Mouse (Mus musculus): ENCODE results near the gene Vav3. TPM values are rescaled to one million over a fixed set of nuclear protein-coding genes. Genes with fewer than 3 reads are reported as not detected.

The Vav3 gene
- polyA plus RNA-seq, 1 experiment from 2014 or later: 7.0 TPM

DNA sequence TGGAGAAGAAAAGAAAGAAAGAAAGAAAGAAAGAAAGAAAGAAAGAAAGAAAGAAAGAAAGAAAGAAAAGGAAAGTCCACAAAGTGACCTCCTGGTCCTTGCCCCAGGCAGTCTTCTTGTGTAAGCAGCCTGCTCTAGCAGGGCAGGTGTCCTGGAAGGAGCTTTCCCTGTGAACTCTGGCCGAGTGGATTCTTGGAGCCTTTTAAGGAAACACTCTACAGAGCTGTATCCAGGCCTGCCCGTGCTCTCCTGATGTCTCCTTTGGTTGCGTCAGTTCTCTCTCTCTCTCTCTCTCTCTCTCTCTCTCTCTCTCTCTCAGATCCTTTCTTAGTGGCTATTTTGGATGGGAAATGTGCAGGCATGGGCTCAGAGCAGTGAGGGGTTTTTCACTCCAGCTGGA lies 232.4 kb downstream of the Vav3 start:
- no peak overlapping the region for H3K4me2 ChIP-seq
- no peaks in the 10 kb centered on the region for H3K27me3 ChIP-seq (replicated peaks)
- H3K9me3 ChIP-seq (replicated peaks): no peaks in the 10 kb centered on the region
- H3K27ac ChIP-seq: no peak overlapping the region
- no peak overlapping the region for H3K9ac ChIP-seq
- 69% methylated on average over 3 of the region's 3 CpGs for WGBS (ENCODE audit: insufficient replicate concordance)
- no peaks in the 10 kb centered on the region for H3K36me3 ChIP-seq
- no peak for ATAC-seq
- H3K4me3 ChIP-seq: no peak overlapping the region
- H3K4me1 ChIP-seq: peaks cover 8% of the 10 kb centered on the region; the same call in 1 of the 2 replicates

- Histone ChIP-seq H3K9ac (no peak overlapping the region), H3K4me3 (no peak overlapping the region), H3K36me3 (no peaks in the 10 kb centered on the region), H3K27me3 (replicated peaks) (no peaks in the 10 kb centered on the region), H3K4me1 (peaks cover 4% of the 10 kb centered on the region; the same call in 1 of the 2 replicates), H3K9me3 (replicated peaks) (no peaks in the 10 kb centered on the region), H3K4me2 (no peak overlapping the region), H3K27ac (no peak overlapping the region)
- ATAC-seq: no peak
- WGBS (ENCODE audit: insufficient replicate concordance): 73% methylated on average over 10 of the region's 10 CpGs
Measured at GRCm38 (mm10) chr3:109573549-109574146, 233.2 kb downstream of the Vav3 start.

DNA sequence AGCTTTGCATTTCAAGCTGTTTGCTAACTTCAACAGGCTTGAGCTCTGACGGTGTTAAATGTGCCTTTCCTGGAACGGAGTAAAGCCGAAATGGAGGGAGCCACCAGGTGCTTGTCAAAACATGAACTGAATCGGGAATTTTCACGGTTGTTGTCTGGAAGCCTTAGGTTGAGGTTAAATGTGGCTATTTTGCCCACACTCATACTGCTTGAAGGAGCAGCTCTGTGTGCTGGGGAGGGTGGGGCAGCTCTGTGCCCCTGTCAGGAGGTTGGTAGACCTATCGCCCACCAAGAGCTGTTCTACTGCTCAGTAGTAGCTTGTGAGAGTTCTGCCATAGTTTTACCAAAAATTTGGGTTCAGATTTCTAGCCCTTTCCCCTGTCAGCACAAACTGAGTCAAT lies 233.7 kb downstream of the Vav3 start:
- ATAC-seq: no peak
- no peak overlapping the region for H3K4me2 ChIP-seq
- H3K9me3 ChIP-seq (replicated peaks): no peaks in the 10 kb centered on the region
- H3K27me3 ChIP-seq (replicated peaks): no peaks in the 10 kb centered on the region
- WGBS (ENCODE audit: insufficient replicate concordance): 72% methylated on average over 6 of the region's 6 CpGs
- H3K9ac ChIP-seq: no peak overlapping the region
- H3K4me1 ChIP-seq: no peaks in the 10 kb centered on the region
- H3K4me3 ChIP-seq: no peak overlapping the region
- H3K27ac ChIP-seq: no peak overlapping the region
- H3K36me3 ChIP-seq: no peaks in the 10 kb centered on the region

- Histone ChIP-seq H3K9ac (no peak overlapping the region), H3K4me3 (no peak overlapping the region), H3K4me1 (no peaks in the 10 kb centered on the region), H3K4me2 (no peak overlapping the region), H3K36me3 (no peaks in the 10 kb centered on the region), H3K27me3 (replicated peaks) (no peaks in the 10 kb centered on the region), H3K9me3 (replicated peaks) (no peaks in the 10 kb centered on the region), H3K27ac (no peak overlapping the region)
- ATAC-seq: no peak
- 68% methylated on average over 3 of the region's 3 CpGs for WGBS (ENCODE audit: insufficient replicate concordance)
Measured at GRCm38 (mm10) chr3:109578347-109578746, 237.9 kb downstream of the Vav3 start.

DNA sequence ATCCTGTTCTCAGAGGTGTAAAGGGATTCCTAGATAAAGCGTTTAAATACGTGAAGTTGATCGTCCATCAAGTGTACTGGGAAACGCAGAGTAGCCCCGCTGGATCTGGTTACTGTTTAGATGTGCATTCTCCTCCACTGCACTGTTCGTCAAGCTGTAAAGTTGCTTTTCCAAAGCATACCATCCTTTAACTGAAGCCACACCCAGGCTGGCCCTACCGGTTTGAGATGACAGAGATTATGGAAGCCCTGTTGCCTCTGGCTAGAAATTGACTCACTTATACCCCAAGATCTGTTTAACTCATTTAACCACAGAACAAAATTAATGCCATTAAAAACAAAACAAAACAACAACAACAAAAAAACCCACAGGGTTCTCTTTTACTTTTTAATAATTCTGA lies 238.5 kb downstream of the Vav3 start:
- Histone ChIP-seq H3K9ac (no peak overlapping the region), H3K36me3 (no peaks in the 10 kb centered on the region), H3K9me3 (replicated peaks) (no peaks in the 10 kb centered on the region), H3K4me2 (no peak overlapping the region), H3K27ac (no peak overlapping the region), H3K4me1 (no peaks in the 10 kb centered on the region), H3K27me3 (replicated peaks) (no peaks in the 10 kb centered on the region), H3K4me3 (no peak overlapping the region)
- no peak for ATAC-seq
- WGBS (ENCODE audit: insufficient replicate concordance): 61% methylated on average over 7 of the region's 7 CpGs

GRCm38 (mm10) chr3:109585946-109586345 lies 245.5 kb downstream of the Vav3 start:
- H3K4me3 ChIP-seq: no peak overlapping the region
- H3K27ac ChIP-seq: no peak overlapping the region
- no peak overlapping the region for H3K4me2 ChIP-seq
- H3K9me3 ChIP-seq (replicated peaks): no peaks in the 10 kb centered on the region
- no peaks in the 10 kb centered on the region for H3K4me1 ChIP-seq
- no peaks in the 10 kb centered on the region for H3K36me3 ChIP-seq
- no peak overlapping the region for H3K9ac ChIP-seq
- no peaks in the 10 kb centered on the region for H3K27me3 ChIP-seq (replicated peaks)
- ATAC-seq: no peak

- no peak for ATAC-seq
- no peak overlapping the region for H3K27ac ChIP-seq
- H3K4me3 ChIP-seq: no peak overlapping the region
- no peaks in the 10 kb centered on the region for H3K27me3 ChIP-seq (replicated peaks)
- WGBS (ENCODE audit: insufficient replicate concordance): 82% methylated on average over 6 of the region's 6 CpGs
- no peaks in the 10 kb centered on the region for H3K9me3 ChIP-seq (replicated peaks)
- no peak overlapping the region for H3K4me2 ChIP-seq
- no peaks in the 10 kb centered on the region for H3K4me1 ChIP-seq
- no peaks in the 10 kb centered on the region for H3K36me3 ChIP-seq
- H3K9ac ChIP-seq: no peak overlapping the region
Measured at GRCm38 (mm10) chr3:109592970-109593369, 252.5 kb downstream of the Vav3 start.

GRCm38 (mm10) chr3:109596084-109596483 lies 255.6 kb downstream of the Vav3 start:
- Histone ChIP-seq H3K4me1 (no peaks in the 10 kb centered on the region), H3K27me3 (replicated peaks) (no peaks in the 10 kb centered on the region), H3K4me3 (no peak overlapping the region), H3K36me3 (no peaks in the 10 kb centered on the region), H3K9ac (no peak overlapping the region), H3K27ac (no peak overlapping the region), H3K4me2 (no peak overlapping the region), H3K9me3 (replicated peaks) (no peaks in the 10 kb centered on the region)
- no peak for ATAC-seq
- WGBS (ENCODE audit: insufficient replicate concordance): 69% methylated on average over 3 of the region's 3 CpGs

DNA sequence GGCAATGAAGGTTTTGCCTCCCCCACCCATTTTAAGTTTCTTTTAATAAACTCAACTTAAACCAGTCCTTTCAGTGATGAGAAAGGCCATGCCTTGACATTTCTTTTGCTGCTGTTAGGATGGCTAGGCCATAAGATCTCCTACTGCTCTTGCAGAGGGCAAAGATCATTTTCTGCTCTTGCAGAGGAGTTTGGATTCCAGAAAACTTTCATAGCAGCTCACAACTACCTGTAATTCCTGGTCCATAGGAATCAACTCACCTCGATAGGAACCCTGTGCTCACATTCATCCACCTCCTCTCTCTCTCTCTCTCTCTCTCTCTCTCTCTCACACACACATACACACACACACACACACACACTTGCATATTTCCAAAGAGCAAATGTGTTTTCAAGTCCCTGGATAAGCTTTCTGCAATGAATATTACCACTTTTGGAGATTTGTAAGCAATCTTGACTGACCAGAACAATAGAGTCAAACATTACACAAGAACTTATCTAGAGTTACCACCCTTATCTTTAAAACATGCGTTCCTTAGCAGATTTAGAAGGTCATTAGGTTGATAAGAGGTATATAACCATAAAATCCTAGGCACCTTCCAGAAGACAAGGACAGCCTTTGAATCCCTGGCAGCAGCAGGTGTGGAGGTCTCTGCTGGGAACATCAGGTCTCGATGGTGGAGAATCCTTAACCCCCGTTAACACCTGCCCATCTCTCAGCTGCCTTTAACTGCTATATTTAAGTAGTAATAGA lies 260.4 kb downstream of the Vav3 start:
- H3K27me3 ChIP-seq (replicated peaks): no peaks in the 10 kb centered on the region
- H3K9me3 ChIP-seq (replicated peaks): no peaks in the 10 kb centered on the region
- H3K4me1 ChIP-seq: no peaks in the 10 kb centered on the region
- no peaks in the 10 kb centered on the region for H3K36me3 ChIP-seq
- no peak for ATAC-seq
- no peak overlapping the region for H3K27ac ChIP-seq
- 56% methylated on average over 4 of the region's 4 CpGs for WGBS (ENCODE audit: insufficient replicate concordance)
- no peak overlapping the region for H3K4me2 ChIP-seq
- H3K4me3 ChIP-seq: no peak overlapping the region
- no peak overlapping the region for H3K9ac ChIP-seq

DNA sequence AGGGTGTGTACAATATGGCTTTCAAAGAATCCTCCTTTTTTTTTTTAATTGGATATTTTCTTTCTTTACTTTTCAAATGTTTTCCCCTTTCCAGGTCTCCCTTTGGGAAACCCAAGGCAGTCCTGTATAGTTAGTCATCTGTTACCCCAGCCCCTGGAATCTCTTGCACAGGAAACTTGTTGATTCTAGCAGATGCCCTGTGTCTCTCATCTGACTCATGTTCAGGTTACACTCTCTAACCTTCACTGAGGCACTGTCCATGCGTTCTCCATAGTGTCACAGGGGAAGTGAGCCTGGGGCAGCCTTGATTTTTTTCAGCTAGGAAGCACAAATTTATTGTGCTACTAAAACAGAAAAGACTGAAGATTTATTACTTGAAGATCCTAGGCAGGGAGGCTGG lies 262.3 kb downstream of the Vav3 start:
- Histone ChIP-seq H3K9ac (no peak overlapping the region), H3K36me3 (no peaks in the 10 kb centered on the region), H3K27ac (no peak overlapping the region), H3K4me2 (no peak overlapping the region), H3K9me3 (replicated peaks) (no peaks in the 10 kb centered on the region), H3K4me3 (no peak overlapping the region), H3K27me3 (replicated peaks) (no peaks in the 10 kb centered on the region), H3K4me1 (no peaks in the 10 kb centered on the region)
- ATAC-seq: no peak
- 61% methylated on average over 1 of the region's 1 CpGs for WGBS (ENCODE audit: insufficient replicate concordance)

GRCm38 (mm10) chr3:109606121-109606520 lies 265.7 kb downstream of the Vav3 start:
- Histone ChIP-seq H3K36me3 (no peaks in the 10 kb centered on the region), H3K27ac (no peak overlapping the region), H3K4me1 (no peaks in the 10 kb centered on the region), H3K27me3 (replicated peaks) (no peaks in the 10 kb centered on the region), H3K4me3 (no peak overlapping the region), H3K4me2 (no peak overlapping the region), H3K9ac (no peak overlapping the region), H3K9me3 (replicated peaks) (no peaks in the 10 kb centered on the region)
- no peak for ATAC-seq
- 63% methylated on average over 2 of the region's 2 CpGs for WGBS (ENCODE audit: insufficient replicate concordance)

DNA sequence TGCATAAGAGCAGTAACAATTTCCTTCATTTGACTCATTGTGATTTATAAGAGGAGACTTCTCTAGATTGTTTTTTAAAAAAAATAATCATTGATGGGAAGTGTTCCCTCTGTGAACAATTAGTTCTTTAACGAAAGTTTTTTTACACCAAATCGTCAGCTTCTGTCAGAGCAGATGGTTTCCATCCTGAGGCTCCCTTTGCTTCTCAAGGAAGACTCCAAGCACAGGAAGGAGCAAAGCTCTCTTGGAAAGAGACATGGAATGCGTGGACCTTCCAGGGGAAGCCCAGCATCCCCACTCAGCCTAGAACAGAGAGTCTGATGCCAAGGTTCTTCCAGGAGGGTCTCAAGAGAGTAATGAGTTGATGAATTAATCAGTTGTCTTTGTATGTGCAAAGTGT lies 281.3 kb downstream of the Vav3 start:
- 68% methylated on average over 3 of the region's 3 CpGs for WGBS (ENCODE audit: insufficient replicate concordance)
- Histone ChIP-seq H3K4me3 (no peak overlapping the region), H3K36me3 (no peaks in the 10 kb centered on the region), H3K9ac (no peak overlapping the region), H3K27ac (no peak overlapping the region), H3K4me1 (no peaks in the 10 kb centered on the region), H3K9me3 (replicated peaks) (no peaks in the 10 kb centered on the region), H3K27me3 (replicated peaks) (no peaks in the 10 kb centered on the region), H3K4me2 (no peak overlapping the region)
- ATAC-seq: no peak

DNA sequence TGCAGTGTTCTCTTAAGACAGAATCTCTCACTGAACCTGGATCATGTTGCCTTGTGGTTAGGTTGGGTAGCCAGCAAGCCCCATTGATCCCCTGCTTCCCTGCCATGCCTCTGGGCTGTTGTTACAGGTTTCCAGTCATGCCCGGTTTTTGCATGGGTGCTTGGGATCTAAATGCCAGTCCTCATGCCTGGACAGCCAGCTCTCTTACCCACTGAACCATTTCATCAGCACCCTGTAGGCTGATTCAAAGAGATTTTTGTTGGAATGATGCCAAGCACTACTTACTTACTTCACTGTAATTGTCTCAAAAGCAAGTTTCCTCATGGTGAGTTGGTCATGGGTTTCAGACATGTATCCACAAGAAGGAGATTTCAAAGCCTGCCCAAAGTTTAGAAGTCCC lies 281.9 kb downstream of the Vav3 start:
- ATAC-seq: no peak
- 80% methylated on average over 1 of the region's 1 CpGs for WGBS (ENCODE audit: insufficient replicate concordance)

More for the DNA sequence above, 281.9 kb downstream of the Vav3 start:
- Histone ChIP-seq H3K36me3 (no peaks in the 10 kb centered on the region), H3K27ac (no peak overlapping the region), H3K27me3 (replicated peaks) (no peaks in the 10 kb centered on the region), H3K4me2 (no peak overlapping the region), H3K4me1 (no peaks in the 10 kb centered on the region), H3K9me3 (replicated peaks) (no peaks in the 10 kb centered on the region), H3K9ac (no peak overlapping the region), H3K4me3 (no peak overlapping the region)

Measured in liver, embryonic 12.5 days (tissue).